Mouse (Mus musculus): ENCODE results near the gene Nagk. TPM values are rescaled to one million over a fixed set of nuclear protein-coding genes. Genes with fewer than 3 reads are reported as not detected.
"Not testable (repeated sequence)": the region's sequence is repeated elsewhere in the genome, so short reads cannot be mapped to it uniquely, and the experiment has no call there.

Nagk gene
- total and polyA plus RNA-seq, 2 experiments from 2014 or later = 50.9 to 70.9 TPM

GRCm38 (mm10) chr6:83830941-83831605 is 36.3 kb downstream of the Nagk start:
- DNase-seq (ENCODE audit: low spot score) = no peak
- Histone ChIP-seq H3K36me3 (replicated peaks; ENCODE audit: control insufficient read depth, insufficient read depth, low read length) (peaks cover 4% of the 10 kb centered on the region; the same call in 1 of the 2 replicates), H3K9me3 (replicated peaks; ENCODE audit: control insufficient read depth, low read length) (no peaks in the 10 kb centered on the region), H3K4me3 (ENCODE audit: low read depth, low read length) (peak overlapping the region; percentile 71), H3K27me3 (ENCODE audit: control insufficient read depth, insufficient read depth, low read length) (no peaks in the 10 kb centered on the region), H3K9ac (replicated peaks; ENCODE audit: low read depth, low read length) (peak overlapping the region; percentile 77), H3K4me1 (ENCODE audit: control insufficient read depth, insufficient read depth) (peaks cover 20% of the 10 kb centered on the region; the same call in 1 of the 2 replicates), H3K4me2 (ENCODE audit: low read depth, low read length) (peak overlapping the region; percentile 90), H3K27ac (ENCODE audit: low read depth) (peak overlapping the region; percentile 80)
- ATAC-seq (ENCODE audit: insufficient read depth, low read depth) = peak; percentile 50
- TF ChIP-seq CTCF (IDR thresholded peaks at IDR 0.05; ENCODE audit: low read depth) (no peak), EP300 (IDR thresholded peaks at IDR 0.05; ENCODE audit: low read depth) (no peak)
- 2% methylated on average over 30 of the region's 35 CpGs for WGBS

- Histone ChIP-seq H3K36me3 (replicated peaks; ENCODE audit: control insufficient read depth, insufficient read depth, low read length) (0 out of 2 replicates have a peak, but pooled peaks cover 4% of the 10 kb centered on the region), H3K27ac (ENCODE audit: low read depth) (peak within 1 kb of the TSS; percentile 80), H3K4me3 (ENCODE audit: low read depth, low read length) (peak within 1 kb of the TSS; percentile 71), H3K9ac (replicated peaks; ENCODE audit: low read depth, low read length) (peak within 1 kb of the TSS; percentile 77), H3K9me3 (replicated peaks; ENCODE audit: control insufficient read depth, low read length) (no peaks in the 10 kb centered on the region), H3K4me1 (ENCODE audit: control insufficient read depth, insufficient read depth) (peaks cover 20% of the 10 kb centered on the region; the same call in 1 of the 2 replicates), H3K27me3 (ENCODE audit: control insufficient read depth, insufficient read depth, low read length) (no peaks in the 10 kb centered on the region), H3K4me2 (ENCODE audit: low read depth, low read length) (peak within 1 kb of the TSS; percentile 90)
- peak; percentile 97 for ATAC-seq (ENCODE audit: insufficient read depth, low read depth)
- TF ChIP-seq EP300 (IDR thresholded peaks at IDR 0.05; ENCODE audit: low read depth) (peak; percentile 94), CTCF (IDR thresholded peaks at IDR 0.05; ENCODE audit: low read depth) (peak; percentile 11; the same call in 1 of the 2 replicates)
- peak; percentile 100 for DNase-seq (ENCODE audit: low spot score)
- under 1% methylated on average over 37 of the region's 37 CpGs for WGBS
These were observed 36.9 kb downstream of the Nagk start, which contains the start of gene Paip2b for GRCm38 (mm10) chr6:83831606-83832123. Paip2b (minus strand) TSS chr6:83831741.

GRCm38 (mm10) chr6:83832393-83832792 is 37.6 kb downstream of the Nagk start:
- Histone ChIP-seq H3K4me2 (ENCODE audit: low read depth, low read length) (peak overlapping the region; percentile 55), H3K4me3 (ENCODE audit: low read depth, low read length) (peak overlapping the region; percentile 41), H3K4me1 (ENCODE audit: control insufficient read depth, insufficient read depth) (peaks cover 20% of the 10 kb centered on the region; the same call in 1 of the 2 replicates), H3K27ac (ENCODE audit: low read depth) (peak overlapping the region; percentile 80)
- not testable (repeated sequence) for H3K9ac ChIP-seq (replicated peaks; ENCODE audit: low read depth, low read length); H3K27me3 ChIP-seq (ENCODE audit: control insufficient read depth, insufficient read depth, low read length); H3K9me3 ChIP-seq (replicated peaks; ENCODE audit: control insufficient read depth, low read length); H3K36me3 ChIP-seq (replicated peaks; ENCODE audit: control insufficient read depth, insufficient read depth, low read length); DNase-seq (ENCODE audit: low spot score); ATAC-seq (ENCODE audit: insufficient read depth, low read depth)
- 65% methylated on average over 1 of the region's 1 CpGs for WGBS

- Histone ChIP-seq H3K27ac (ENCODE audit: low read depth) (no peak overlapping the region), H3K9me3 (replicated peaks; ENCODE audit: control insufficient read depth, low read length) (no peaks in the 10 kb centered on the region), H3K4me3 (ENCODE audit: low read depth, low read length) (no peak overlapping the region), H3K4me2 (ENCODE audit: low read depth, low read length) (no peak overlapping the region), H3K9ac (replicated peaks; ENCODE audit: low read depth, low read length) (no peak overlapping the region), H3K4me1 (ENCODE audit: control insufficient read depth, insufficient read depth) (no peaks in the 10 kb centered on the region), H3K27me3 (ENCODE audit: control insufficient read depth, insufficient read depth, low read length) (no peaks in the 10 kb centered on the region), H3K36me3 (replicated peaks; ENCODE audit: control insufficient read depth, insufficient read depth, low read length) (no peaks in the 10 kb centered on the region)
- DNase-seq (ENCODE audit: low spot score) = no peak
- TF ChIP-seq EP300 (IDR thresholded peaks at IDR 0.05; ENCODE audit: low read depth) = no peak
- no peak for TF ChIP-seq CTCF (IDR thresholded peaks at IDR 0.05; ENCODE audit: low read depth)
- WGBS = 90% methylated on average over 2 of the region's 2 CpGs
- ATAC-seq (ENCODE audit: insufficient read depth, low read depth) = no peak
These were observed 42.0 kb downstream of the Nagk start for GRCm38 (mm10) chr6:83836826-83837225.

DNA sequence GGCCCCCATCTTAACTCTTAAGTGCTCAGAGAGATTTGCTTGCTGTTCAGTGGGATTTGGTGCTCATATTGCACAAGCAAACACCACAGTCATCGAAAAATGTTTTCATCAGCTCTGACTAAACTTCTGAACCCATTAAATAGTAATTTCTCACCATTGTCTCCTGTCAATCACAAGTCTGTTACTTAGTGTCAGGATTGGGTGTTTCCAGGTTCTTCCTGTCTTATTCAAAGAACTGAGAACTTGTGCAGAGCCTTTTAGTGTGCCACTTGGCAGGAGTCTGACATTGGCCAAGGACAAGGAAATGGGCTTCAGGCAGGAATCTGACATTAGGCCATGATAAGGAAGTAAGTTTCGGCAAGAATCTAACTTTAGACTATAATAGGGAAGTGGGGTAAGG is 43.3 kb downstream of the Nagk start:
- ATAC-seq (ENCODE audit: insufficient read depth, low read depth) = no peak

More for the DNA sequence above, 43.3 kb downstream of the Nagk start:
- no peak for TF ChIP-seq EP300 (IDR thresholded peaks at IDR 0.05; ENCODE audit: low read depth)
- TF ChIP-seq CTCF (IDR thresholded peaks at IDR 0.05; ENCODE audit: low read depth) = no peak
- Histone ChIP-seq H3K9ac (replicated peaks; ENCODE audit: low read depth, low read length) (no peak overlapping the region), H3K4me2 (ENCODE audit: low read depth, low read length) (no peak overlapping the region), H3K36me3 (replicated peaks; ENCODE audit: control insufficient read depth, insufficient read depth, low read length) (no peaks in the 10 kb centered on the region), H3K27ac (ENCODE audit: low read depth) (no peak overlapping the region), H3K27me3 (ENCODE audit: control insufficient read depth, insufficient read depth, low read length) (no peaks in the 10 kb centered on the region), H3K4me3 (ENCODE audit: low read depth, low read length) (no peak overlapping the region), H3K9me3 (replicated peaks; ENCODE audit: control insufficient read depth, low read length) (no peaks in the 10 kb centered on the region), H3K4me1 (ENCODE audit: control insufficient read depth, insufficient read depth) (no peaks in the 10 kb centered on the region)
- 49% methylated on average over 2 of the region's 2 CpGs for WGBS
- no peak for DNase-seq (ENCODE audit: low spot score)

Data from heart, postnatal 0 days (tissue).